Mouse (Mus musculus) liver, embryonic 11.5 days (tissue): ENCODE results near the gene Lpgat1. TPM values are rescaled to one million over a fixed set of nuclear protein-coding genes. Genes with fewer than 3 reads are reported as not detected.

Experiments
- ATAC-seq: fragments of 200-750 bp; cut with Nextera tagmentation; replicated peaks from 2 replicates; pipeline ENCODE4 v1.8.0; 2017; ENCODE audit warnings: moderate number of reproducible peaks, mild to moderate bottlenecking, moderate TSS enrichment, moderate library complexity; ENCODE audit not compliant: low FRiP score
- DNase-seq: peaks from one replicate; pipeline ENCODE4 v3.0.0-alpha.2; 2017; ENCODE audit warnings: low spot score
- H3K27ac ChIP-seq: fragments of 300-500 bp; sonication (generic); 2 replicates; pipeline ENCODE4 v1.5.1; 2014; ENCODE audit warnings: mild to moderate bottlenecking, low read depth, low read length, control low read depth
- H3K27me3 ChIP-seq: fragments of 300-500 bp; sonication (generic); replicated peaks from 2 replicates; pipeline ENCODE4 v1.6.1; 2014; ENCODE audit warnings: low read length, mixed read lengths; ENCODE audit not compliant: control insufficient read depth, insufficient read depth
- H3K36me3 ChIP-seq: fragments of 300-500 bp; sonication (generic); 2 replicates; pipeline ENCODE4 v1.6.1; 2014; ENCODE audit warnings: mild to moderate bottlenecking, low read length, moderate library complexity, mixed read lengths; ENCODE audit not compliant: control insufficient read depth, insufficient read depth
- H3K4me1 ChIP-seq: fragments of 300-500 bp; sonication (generic); replicated peaks from 2 replicates; pipeline ENCODE4 v1.6.1; 2014; ENCODE audit warnings: low read length, mixed read lengths; ENCODE audit not compliant: control insufficient read depth, insufficient read depth
- H3K4me2 ChIP-seq: fragments of 300-500 bp; sonication (generic); 2 replicates; pipeline ENCODE4 v1.6.1; 2014; ENCODE audit warnings: mild to moderate bottlenecking, control low read depth, moderate library complexity
- H3K4me3 ChIP-seq: fragments of 300-500 bp; sonication (generic); 2 replicates; pipeline ENCODE4 v1.5.1; 2014; ENCODE audit warnings: low read depth, low read length, control low read depth
- H3K9ac ChIP-seq: fragments of 300-500 bp; sonication (generic); 2 replicates; pipeline ENCODE4 v1.6.1; 2014; ENCODE audit warnings: low read depth, low read length, control low read depth
- H3K9me3 ChIP-seq: fragments of 300-500 bp; sonication (generic); 2 replicates; pipeline ENCODE4 v1.6.1; 2016; ENCODE audit warnings: low read length, inconsistent platforms, mixed read lengths; ENCODE audit not compliant: control insufficient read depth
- WGBS: fragments of 180-500 bp; shearing (Covaris S2); extraction: QIAGEN DNeasy Blood & Tissue Kit; methylation state at CpG from one replicate; pipeline ENCODE4 v1.1.7; 2014; 5-methylcytosine and 5-hydroxymethylcytosine counted together
- polyA plus RNA-seq: library from polyadenylated mRNA; unstranded; fragments of >200 nt; fragmentation: Nextera tagmentation; extraction: Ambion mirVana; gene quantifications from 2 replicates; pipeline ENCODE4 v1.2.1, GENCODE M21; 2014

Lpgat1 gene
- polyA plus RNA-seq, 1 experiment from 2014 or later: 22.1 TPM

GRCm38 (mm10) chr1:191706541-191707078, 11.0 kb upstream of the Lpgat1 start:
- Histone ChIP-seq H3K36me3 (no peaks in the 10 kb centered on the region), H3K4me3 (no peak overlapping the region), H3K4me1 (no peaks in the 10 kb centered on the region), H3K9me3 (no peaks in the 10 kb centered on the region), H3K27me3 (no peaks in the 10 kb centered on the region), H3K27ac (no peak overlapping the region), H3K9ac (no peak overlapping the region), H3K4me2 (no peak overlapping the region)
- ATAC-seq: no peak
- no peak for DNase-seq
- WGBS: 69% methylated on average over 3 of the region's 3 CpGs

GRCm38 (mm10) chr1:191709811-191710210, 7.8 kb upstream of the Lpgat1 start:
- ATAC-seq (no peak), DNase-seq (no peak)
- no peak overlapping the region for H3K4me3 ChIP-seq
- no peak overlapping the region for H3K27ac ChIP-seq
- no peak overlapping the region for H3K9ac ChIP-seq
- H3K9me3 ChIP-seq: no peaks in the 10 kb centered on the region
- 69% methylated on average over 2 of the region's 2 CpGs for WGBS
- no peaks in the 10 kb centered on the region for H3K27me3 ChIP-seq
- H3K36me3 ChIP-seq: no peaks in the 10 kb centered on the region
- H3K4me2 ChIP-seq: no peak overlapping the region
- no peaks in the 10 kb centered on the region for H3K4me1 ChIP-seq

GRCm38 (mm10) chr1:191712224-191712838, 5.3 kb upstream of the Lpgat1 start:
- H3K4me2 ChIP-seq: no peak overlapping the region
- H3K9me3 ChIP-seq: no peaks in the 10 kb centered on the region
- no peaks in the 10 kb centered on the region for H3K36me3 ChIP-seq
- ATAC-seq: no peak
- no peak overlapping the region for H3K27ac ChIP-seq
- no peak for DNase-seq
- WGBS: 80% methylated on average over 4 of the region's 4 CpGs
- H3K9ac ChIP-seq: no peak overlapping the region
- no peak overlapping the region for H3K4me3 ChIP-seq
- no peaks in the 10 kb centered on the region for H3K27me3 ChIP-seq
- H3K4me1 ChIP-seq: no peaks in the 10 kb centered on the region

- WGBS: 80% methylated on average over 3 of the region's 3 CpGs
- no peak overlapping the region for H3K27ac ChIP-seq
These were observed 3.8 kb upstream of the Lpgat1 start for GRCm38 (mm10) chr1:191713813-191714212.

GRCm38 (mm10) chr1:191715150-191715549, 2.5 kb upstream of the Lpgat1 start:
- Histone ChIP-seq H3K36me3 (no peaks in the 10 kb centered on the region), H3K27me3 (peaks cover 5% of the 10 kb centered on the region), H3K4me1 (no peaks in the 10 kb centered on the region), H3K9me3 (no peaks in the 10 kb centered on the region), H3K4me2 (no peak overlapping the region), H3K27ac (no peak overlapping the region), H3K9ac (no peak overlapping the region), H3K4me3 (no peak overlapping the region)
- 55% methylated on average over 2 of the region's 2 CpGs for WGBS
- DNase-seq (no peak), ATAC-seq (no peak)

More at GRCm38 (mm10) chr1:191713813-191714212, 3.8 kb upstream of the Lpgat1 start:
- no peak for DNase-seq
- Histone ChIP-seq H3K27me3 (peaks cover 5% of the 10 kb centered on the region), H3K4me1 (no peaks in the 10 kb centered on the region), H3K9me3 (no peaks in the 10 kb centered on the region), H3K36me3 (no peaks in the 10 kb centered on the region), H3K4me2 (no peak overlapping the region), H3K9ac (no peak overlapping the region), H3K4me3 (no peak overlapping the region)
- no peak for ATAC-seq

GRCm38 (mm10) chr1:191717141-191717540, 493 bp upstream of the Lpgat1 start:
- H3K4me1 ChIP-seq: no peaks in the 10 kb centered on the region
- ATAC-seq (no peak), DNase-seq (no peak)
- no peaks in the 10 kb centered on the region for H3K9me3 ChIP-seq
- H3K4me2 ChIP-seq: peak overlapping the region; percentile 79
- H3K4me3 ChIP-seq: peak overlapping the region; percentile 80
- 11% methylated on average over 1 of the region's 1 CpGs for WGBS
- peaks cover 5% of the 10 kb centered on the region for H3K27me3 ChIP-seq
- H3K9ac ChIP-seq: no peak overlapping the region; the same call in 1 of the 2 replicates
- no peaks in the 10 kb centered on the region for H3K36me3 ChIP-seq
- H3K27ac ChIP-seq: peak overlapping the region; percentile 87; the same call in 1 of the 2 replicates

- peaks cover 5% of the 10 kb centered on the region for H3K27me3 ChIP-seq
- H3K27ac ChIP-seq: peak overlapping the region; percentile 87
- DNase-seq: peak; percentile 59
These were observed 1.1 kb downstream of the Lpgat1 start for GRCm38 (mm10) chr1:191718522-191719281.

GRCm38 (mm10) chr1:191719326-191719725, 1.7 kb downstream of the Lpgat1 start:
- H3K27me3 ChIP-seq: peaks cover 5% of the 10 kb centered on the region
- DNase-seq (no peak), ATAC-seq (no peak)
- peak overlapping the region; percentile 80 for H3K4me3 ChIP-seq
- no peak overlapping the region; the same call in 1 of the 2 replicates for H3K9ac ChIP-seq
- H3K4me1 ChIP-seq: no peaks in the 10 kb centered on the region
- no peaks in the 10 kb centered on the region; the same call in 1 of the 2 replicates for H3K36me3 ChIP-seq
- WGBS: 18% methylated on average over 11 of the region's 11 CpGs
- H3K4me2 ChIP-seq: peak overlapping the region; percentile 79
- H3K9me3 ChIP-seq: no peaks in the 10 kb centered on the region
- H3K27ac ChIP-seq: no peak overlapping the region

More at GRCm38 (mm10) chr1:191718522-191719281, 1.1 kb downstream of the Lpgat1 start:
- Histone ChIP-seq H3K4me2 (peak overlapping the region; percentile 79), H3K4me1 (no peaks in the 10 kb centered on the region), H3K4me3 (peak overlapping the region; percentile 80), H3K36me3 (no peaks in the 10 kb centered on the region), H3K9ac (peak overlapping the region; percentile 81), H3K9me3 (no peaks in the 10 kb centered on the region)
- ATAC-seq: peak; percentile 49
- under 1% methylated on average over 57 of the region's 84 CpGs for WGBS
